Mouse (Mus musculus) layer of hippocampus, postnatal 25 days (tissue): ENCODE results near the gene Thap2. TPM values are rescaled to one million over a fixed set of nuclear protein-coding genes. Genes with fewer than 3 reads are reported as not detected.

ENCODE experiments used
- total RNA-seq, 2 experiments: library from RNA; stranded (reverse); gene quantifications; 2 replicates each; pipeline ENCODE4 v1.2.3; 2021

Gene Thap2
- total RNA-seq, 2 experiments from 2014 or later, result 13.0 to 14.8 TPM

Other genes with a start within 250 kb of the Thap2 start
- 1 to 10 TPM in 1 of 2 experiments, under 1 TPM in 1; 0.63 to 1.1 TPM for gene Tph2, start 199.4 kb downstream of the Thap2 start, total RNA-seq
- 10 to 100 TPM; 58.1 to 65.3 TPM for gene Tbc1d15, start 133.0 kb downstream of the Thap2 start, total RNA-seq
- 10 to 100 TPM; 53.9 to 54.2 TPM for gene Rab21, start 68.8 kb downstream of the Thap2 start, total RNA-seq
- gene Tmem19, start 21.9 kb downstream of the Thap2 start, total RNA-seq, result 10 to 100 TPM; 43.4 to 46.8 TPM
- gene Zfc3h1, start 516 bp upstream of the Thap2 start, total RNA-seq, result 10 to 100 TPM; 42.7 to 56.7 TPM
- under 1 TPM; 0.54 to 0.75 TPM for gene A930009A15Rik, start 185.5 kb upstream of the Thap2 start, total RNA-seq
- 1 to 10 TPM; 1.8 to 2.9 TPM for gene Lgr5, start 203.3 kb upstream of the Thap2 start, total RNA-seq